Mouse (Mus musculus) CH12.LX (cell line): ENCODE results near the gene Nabp1. TPM values are rescaled to one million over a fixed set of nuclear protein-coding genes. Genes with fewer than 3 reads are reported as not detected.

ENCODE experiments used
- DNase-seq: peaks from one replicate; pipeline ENCODE4 v3.0.0-alpha.2; 2013; ENCODE audit errors: extremely low read depth
- H3K27ac ChIP-seq: 2 replicates; pipeline ENCODE4 v1.5.1; 2012; ENCODE audit warnings: low read depth, mild to moderate bottlenecking, control low read depth, moderate library complexity; ENCODE audit not compliant: insufficient read depth
- H3K27me3 ChIP-seq: replicated peaks from 2 replicates; pipeline ENCODE3; 2012; ENCODE audit warnings: inconsistent platforms
- H3K36me3 ChIP-seq, 2 experiments: replicated peaks in 1 of 2; 2 replicates each; pipeline versions ENCODE3 to v1.6.1; 2012; ENCODE audit warnings: inconsistent platforms in 1 of 2, low read length in 1 of 2, mild to moderate bottlenecking in 1 of 2, mixed read lengths in 1 of 2, moderate library complexity in 1 of 2; ENCODE audit not compliant: control insufficient read depth in 1 of 2, insufficient read depth in 1 of 2
- H3K4me1 ChIP-seq, 2 experiments: 2 replicates each; pipeline ENCODE4 v1.6.1; 2012; ENCODE audit warnings: inconsistent platforms in 1 of 2, moderate library complexity in 1 of 2; ENCODE audit not compliant: insufficient read depth in 2 of 2, control insufficient read depth in 1 of 2
- H3K4me2 ChIP-seq: 2 replicates; pipeline ENCODE4 v1.6.1; 2012; ENCODE audit warnings: low read depth, mild to moderate bottlenecking, control low read depth; ENCODE audit not compliant: poor library complexity, insufficient read depth, severe bottlenecking
- H3K4me3 ChIP-seq, 3 experiments: fragments of 150-350 bp in 1 of 3; sonication (generic) in 1 of 3; replicated peaks in 1 of 3; 2 replicates each; pipeline versions ENCODE3 to v1.5.1; 2011 to 2012; ENCODE audit warnings: low read depth in 2 of 3, low read length in 2 of 3, mild to moderate bottlenecking in 2 of 3, moderate library complexity in 2 of 3, control low read depth in 1 of 3, improper control_type of control experiment in 1 of 3, inconsistent platforms in 1 of 3, mixed read lengths in 1 of 3; ENCODE audit not compliant: poor library complexity in 1 of 3
- H3K79me2 ChIP-seq: replicated peaks from 2 replicates; pipeline ENCODE4 v1.6.1; 2012; ENCODE audit warnings: mild to moderate bottlenecking, moderate library complexity; ENCODE audit not compliant: control insufficient read depth, poor library complexity, insufficient read depth, severe bottlenecking; ENCODE audit errors: extremely low read depth
- H3K9ac ChIP-seq: 2 replicates; pipeline ENCODE4 v1.6.1; 2012; ENCODE audit warnings: low read depth, mild to moderate bottlenecking, control low read depth, moderate library complexity; ENCODE audit not compliant: insufficient read depth
- H3K9me3 ChIP-seq: replicated peaks from 2 replicates; pipeline ENCODE3; 2012; ENCODE audit warnings: low read length, inconsistent platforms, mixed read lengths
- CHD2 ChIP-seq: IDR thresholded peaks from 2 replicates; pipeline ENCODE4 v1.6.1; 2011; ENCODE audit warnings: low read length, improper control_type of control experiment
- E2F4 ChIP-seq: IDR thresholded peaks from 2 replicates; pipeline ENCODE4 v1.6.1; 2011; ENCODE audit warnings: low read depth, low read length, improper control_type of control experiment; ENCODE audit not compliant: insufficient replicate concordance
- ELF1 ChIP-seq: IDR thresholded peaks from 2 replicates; pipeline ENCODE4 v1.6.1; 2014; ENCODE audit warnings: low read depth, mild to moderate bottlenecking, inconsistent platforms, low read length, improper control_type of control experiment
- EP300 ChIP-seq: IDR thresholded peaks from 2 replicates; pipeline ENCODE4 v1.6.1; 2011; ENCODE audit warnings: low read length, improper control_type of control experiment
- GABPA ChIP-seq: IDR thresholded peaks from 2 replicates; pipeline ENCODE4 v1.6.1; 2012; ENCODE audit warnings: low read depth, low read length, improper control_type of control experiment, inconsistent platforms; ENCODE audit not compliant: insufficient replicate concordance
- IRF4 ChIP-seq: IDR thresholded peaks from 2 replicates; pipeline ENCODE4 v1.6.1; 2014; ENCODE audit warnings: low read depth, mild to moderate bottlenecking, inconsistent platforms, low read length, improper control_type of control experiment
- JUN ChIP-seq: IDR thresholded peaks from 2 replicates; pipeline ENCODE4 v1.6.1; 2011; ENCODE audit warnings: low read depth, mild to moderate bottlenecking, low read length, improper control_type of control experiment, moderate library complexity; ENCODE audit not compliant: insufficient read depth
- MAFK ChIP-seq: IDR thresholded peaks from 2 replicates; pipeline ENCODE4 v1.6.1; 2011; ENCODE audit warnings: low read length, improper control_type of control experiment; ENCODE audit not compliant: insufficient replicate concordance
- MAZ ChIP-seq: IDR thresholded peaks from 2 replicates; pipeline ENCODE4 v1.6.1; 2012; ENCODE audit warnings: low read depth, mild to moderate bottlenecking, inconsistent platforms, low read length, improper control_type of control experiment, moderate library complexity
- MXI1 ChIP-seq: IDR thresholded peaks from 2 replicates; pipeline ENCODE4 v1.6.1; 2011; ENCODE audit warnings: mild to moderate bottlenecking, low read depth, low read length, improper control_type of control experiment
- PAX5 ChIP-seq: IDR thresholded peaks from 2 replicates; pipeline ENCODE4 v1.6.1; 2012; ENCODE audit warnings: low read length, inconsistent platforms, mixed read lengths
- RCOR1 ChIP-seq: conservative IDR thresholded peaks from 2 replicates; pipeline ENCODE4 v1.6.1; 2012; ENCODE audit warnings: low read depth, mild to moderate bottlenecking, inconsistent platforms, low read length, improper control_type of control experiment
- SIN3A ChIP-seq: IDR thresholded peaks from 2 replicates; pipeline ENCODE4 v1.6.1; 2012; ENCODE audit warnings: low read length, improper control_type of control experiment, inconsistent platforms
- TBP ChIP-seq: conservative IDR thresholded peaks from 2 replicates; pipeline ENCODE4 v1.6.1; 2011; ENCODE audit warnings: low read depth, low read length, improper control_type of control experiment
- TCF12 ChIP-seq: IDR thresholded peaks from 2 replicates; pipeline ENCODE4 v1.6.1; 2014; ENCODE audit warnings: low read depth, mild to moderate bottlenecking, inconsistent platforms, low read length, improper control_type of control experiment
- UBTF ChIP-seq: IDR thresholded peaks from 2 replicates; pipeline ENCODE4 v1.6.1; 2012; ENCODE audit warnings: low read depth, mild to moderate bottlenecking, inconsistent platforms, low read length, improper control_type of control experiment, moderate library complexity
- USF2 ChIP-seq: conservative IDR thresholded peaks from 2 replicates; pipeline ENCODE4 v1.6.1; 2011; ENCODE audit warnings: low read depth, low read length, improper control_type of control experiment
- ZKSCAN1 ChIP-seq: IDR thresholded peaks from 2 replicates; pipeline ENCODE4 v1.6.1; 2012; ENCODE audit warnings: low read depth, inconsistent platforms, low read length, improper control_type of control experiment, borderline replicate concordance
- ZMIZ1 ChIP-seq: IDR thresholded peaks from 2 replicates; pipeline ENCODE4 v1.6.1; 2012; ENCODE audit warnings: low read depth, mild to moderate bottlenecking, inconsistent platforms, low read length, improper control_type of control experiment
- ZNF384 ChIP-seq: IDR thresholded peaks from 2 replicates; pipeline ENCODE4 v1.6.1; 2012; ENCODE audit warnings: low read depth, low read length, improper control_type of control experiment, inconsistent platforms
- dilution Hi-C: fragments of 300-500 bp; cut with MboI; formaldehyde crosslinking; loops from 2 replicates; pipeline ENCODE4 v1.14.3; 2020; ENCODE audit warnings: low sequenced_read_pairs; ENCODE audit not compliant: extremely low pct_unique_long_range_greater_than_20kb, extremely low pct_ligation_motif_present
- in situ Hi-C: fragments of 300-500 bp; cut with MboI; formaldehyde crosslinking; loops from 3 replicates; pipeline ENCODE4 v1.14.3; 2019; ENCODE audit warnings: low sequenced_read_pairs, low pct_ligation_motif_present, low pct_unique_long_range_greater_than_20kb, mixed read lengths
- polyA plus RNA-seq: library from polyadenylated mRNA; unstranded; fragments of >175 nt; gene quantifications from 2 replicates; pipeline ENCODE4 v1.2.1, GENCODE M21; 2012; ENCODE audit warnings: low read depth; ENCODE audit not compliant: insufficient read length
- total RNA-seq, 2 experiments: library from RNA; depleted of rRNA; stranded (reverse); fragments of 300-350 nt in 1 of 2; fragments of >200 nt in 1 of 2; gene quantifications; 2 replicates each; pipeline ENCODE4 v1.2.3; 2012 to 2014

The Nabp1 gene
- total and polyA plus RNA-seq, 3 experiments = 32.7 to 52.0 (median 33.7) TPM

DNA sequence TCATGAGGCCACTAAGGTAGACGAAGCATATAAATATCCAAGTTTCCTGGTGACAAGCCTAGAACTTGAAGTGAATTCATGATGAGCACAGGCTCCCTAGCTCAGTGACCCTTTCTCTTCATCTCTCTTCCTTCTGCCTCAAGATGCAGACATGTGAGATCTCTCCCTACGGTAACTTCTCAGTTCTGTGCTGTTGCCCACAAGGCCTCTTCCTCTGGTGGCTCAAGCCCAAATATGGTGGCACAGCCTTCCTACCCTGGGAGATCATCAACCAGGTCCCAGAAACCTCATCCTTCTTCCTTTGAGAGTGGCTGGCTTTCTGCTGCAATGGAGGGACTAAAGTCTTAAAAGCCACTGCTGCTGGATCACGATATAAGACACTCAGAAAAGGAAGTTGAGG, 40.9 kb upstream of the Nabp1 start:
- dilution Hi-C loops = no loop called here
- H3K9ac ChIP-seq = no peak overlapping the region
- in situ Hi-C loops = no loop called here
- no peaks in the 10 kb centered on the region for H3K27me3 ChIP-seq
- H3K36me3 ChIP-seq = no peaks in the 10 kb centered on the region
- no peak for TF ChIP-seq ZNF384
- TF ChIP-seq RCOR1 = no peak
- no peak for TF ChIP-seq SIN3A
- no peak for TF ChIP-seq JUN
- no peak for TF ChIP-seq MAZ
- no peak for TF ChIP-seq PAX5
- TF ChIP-seq ZMIZ1 = no peak
- TF ChIP-seq TBP = no peak
- TF ChIP-seq ELF1 = no peak
- TF ChIP-seq GABPA = no peak
- no peak for TF ChIP-seq TCF12
- no peak for TF ChIP-seq USF2
- no peak for TF ChIP-seq MXI1
- TF ChIP-seq, all 38 proteins: peak for 0
- Histone ChIP-seq H3K4me2 (no peak overlapping the region), H3K4me3 (no peak overlapping the region), H3K4me1 (peaks cover 0 to 18% of the 10 kb centered on the region in 2 experiments), H3K27ac (no peak overlapping the region), H3K9me3 (no peaks in the 10 kb centered on the region), H3K79me2 (no peaks in the 10 kb centered on the region)
- no peak for DNase-seq

DNA sequence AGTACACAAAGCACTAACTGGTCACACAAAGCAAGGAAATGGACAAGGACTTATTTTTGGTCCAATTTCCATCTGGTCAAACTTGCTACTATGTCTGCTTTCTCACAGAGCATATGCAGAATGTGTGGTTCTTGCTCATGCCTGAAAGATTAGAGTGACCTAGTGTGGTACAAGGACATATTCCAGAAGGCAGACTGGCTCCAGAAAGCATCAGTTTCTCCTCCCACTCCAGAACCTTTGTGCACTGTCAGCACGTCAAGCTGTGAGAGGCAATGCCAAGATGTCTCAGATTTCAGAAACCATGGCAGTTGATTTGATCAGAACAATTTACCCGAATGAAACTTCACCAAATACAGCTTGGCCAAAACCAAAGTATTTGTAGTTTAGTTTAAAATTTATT, 37.4 kb upstream of the Nabp1 start:
- Histone ChIP-seq H3K27me3 (no peaks in the 10 kb centered on the region), H3K9me3 (no peaks in the 10 kb centered on the region), H3K27ac (no peak overlapping the region), H3K4me2 (no peak overlapping the region), H3K36me3 (no peaks in the 10 kb centered on the region), H3K4me1 (peaks cover 0 to 23% of the 10 kb centered on the region in 2 experiments), H3K4me3 (no peak overlapping the region), H3K9ac (no peak overlapping the region), H3K79me2 (no peaks in the 10 kb centered on the region)
- dilution Hi-C loops = no loop called here
- DNase-seq = no peak
- no peak for TF ChIP-seq IRF4
- in situ Hi-C loops = no loop called here

DNA sequence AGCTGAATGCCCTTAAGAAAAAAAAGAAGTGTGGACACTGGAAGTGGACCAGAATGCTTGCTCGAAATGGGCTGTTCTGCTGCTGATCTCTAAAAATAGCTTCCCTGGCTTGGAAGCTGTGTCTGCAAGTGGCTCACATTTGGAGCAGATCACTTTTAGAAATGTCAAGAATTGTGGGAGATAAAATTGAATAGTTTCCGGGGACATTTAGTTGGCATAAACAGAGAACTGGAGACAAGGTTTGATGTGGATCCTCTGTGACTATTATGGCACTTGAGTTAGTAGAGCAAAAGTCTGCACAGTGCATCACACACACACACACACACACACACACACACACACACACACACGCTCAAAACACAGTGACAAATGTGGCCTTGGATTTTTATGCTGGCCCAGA, 36.8 kb upstream of the Nabp1 start:
- TF ChIP-seq CHD2 (no peak), UBTF (no peak), MAFK (no peak), EP300 (no peak), ZMIZ1 (no peak), GABPA (no peak), ZNF384 (no peak), ZKSCAN1 (no peak), RCOR1 (no peak), E2F4 (no peak)
- TF ChIP-seq, all 38 proteins: peak for 0
- in situ Hi-C loops = no loop called here
- H3K79me2 ChIP-seq = no peaks in the 10 kb centered on the region
- no peak for DNase-seq
- peaks cover under 1 to 25% of the 10 kb centered on the region in 2 experiments for H3K4me1 ChIP-seq
- H3K27me3 ChIP-seq = no peaks in the 10 kb centered on the region
- H3K36me3 ChIP-seq = no peaks in the 10 kb centered on the region
- dilution Hi-C loops = no loop called here
- H3K9me3 ChIP-seq = no peaks in the 10 kb centered on the region
- H3K9ac ChIP-seq = no peak overlapping the region
- H3K27ac ChIP-seq = no peak overlapping the region
- H3K4me3 ChIP-seq = no peak overlapping the region
- no peak overlapping the region for H3K4me2 ChIP-seq
